Mouse (Mus musculus) kidney, postnatal 0 days (tissue): ENCODE data around the gene Rab13. TPM values are rescaled to one million over a fixed set of nuclear protein-coding genes. Genes with fewer than 3 reads are reported as not detected.

Source experiments
- ATAC-seq: fragments of 200-750 bp; cut with Nextera tagmentation; replicated peaks from 2 replicates; pipeline ENCODE4 v1.8.0; 2017; ENCODE audit warnings: low read depth, moderate number of reproducible peaks, moderate TSS enrichment, moderate library complexity; ENCODE audit not compliant: low FRiP score
- DNase-seq: peaks from one replicate; pipeline ENCODE4 v3.0.0-alpha.2; 2016; ENCODE audit warnings: low spot score
- H3K27ac ChIP-seq: fragments of 300-500 bp; sonication (generic); 2 replicates; pipeline ENCODE4 v1.5.1; 2014; ENCODE audit warnings: mild to moderate bottlenecking
- H3K27me3 ChIP-seq: fragments of 300-500 bp; sonication (generic); 2 replicates; pipeline ENCODE4 v1.6.1; 2014; ENCODE audit warnings: low read length, mixed read lengths; ENCODE audit not compliant: insufficient read depth
- H3K36me3 ChIP-seq: fragments of 300-500 bp; sonication (generic); 2 replicates; pipeline ENCODE4 v1.6.1; 2014; ENCODE audit warnings: low read length, mixed read lengths; ENCODE audit not compliant: insufficient read depth
- H3K4me1 ChIP-seq: fragments of 300-500 bp; sonication (generic); replicated peaks from 2 replicates; pipeline ENCODE4 v1.6.1; 2014; ENCODE audit warnings: antibody characterized with exemption, low read length, mixed read lengths; ENCODE audit not compliant: insufficient read depth
- H3K4me2 ChIP-seq: fragments of 300-500 bp; sonication (generic); 2 replicates; pipeline ENCODE4 v1.6.1; 2014; ENCODE audit warnings: mild to moderate bottlenecking, low read length, moderate library complexity, mixed read lengths
- H3K4me3 ChIP-seq: fragments of 300-500 bp; sonication (generic); replicated peaks from 2 replicates; pipeline ENCODE4 v1.5.1; 2014; ENCODE audit warnings: low read depth, low read length
- H3K9ac ChIP-seq: fragments of 300-500 bp; sonication (generic); 2 replicates; pipeline ENCODE4 v1.6.1; 2014; ENCODE audit warnings: low read depth, low read length
- H3K9me3 ChIP-seq: fragments of 300-500 bp; sonication (generic); replicated peaks from 2 replicates; pipeline ENCODE4 v1.6.1; 2016; ENCODE audit warnings: low read length, inconsistent platforms, mixed read lengths
- CTCF ChIP-seq: IDR thresholded peaks from 2 replicates; pipeline ENCODE4 v1.5.1; 2016; ENCODE audit warnings: antibody characterized with exemption, low read depth, mild to moderate bottlenecking, moderate library complexity
- WGBS: fragments of 180-500 bp; shearing (Covaris S2); extraction: QIAGEN DNeasy Blood & Tissue Kit; methylation state at CpG from one replicate; pipeline ENCODE4 v1.1.7; 2014; 5-methylcytosine and 5-hydroxymethylcytosine counted together
- polyA plus RNA-seq: library from polyadenylated mRNA; unstranded; fragments of >200 nt; fragmentation: Nextera tagmentation; extraction: Ambion mirVana; gene quantifications from 2 replicates; pipeline ENCODE4 v1.2.1, GENCODE M21; 2015

Gene Rab13
- polyA plus RNA-seq, 1 experiment from 2014 or later = 34.0 TPM

- H3K4me3 ChIP-seq = no peak overlapping the region
- DNase-seq (no peak), ATAC-seq (no peak)
- no peak overlapping the region for H3K9ac ChIP-seq
- no peak overlapping the region for H3K27ac ChIP-seq
- H3K27me3 ChIP-seq = no peaks in the 10 kb centered on the region
- WGBS = 72% methylated on average over 4 of the region's 4 CpGs
- H3K9me3 ChIP-seq = no peaks in the 10 kb centered on the region
- TF ChIP-seq CTCF = no peak
- peaks cover 13% of the 10 kb centered on the region; the same call in 1 of the 2 replicates for H3K4me1 ChIP-seq
- H3K4me2 ChIP-seq = no peak overlapping the region
- peaks cover 12% of the 10 kb centered on the region for H3K36me3 ChIP-seq
Observed at GRCm38 (mm10) chr3:90222455-90222854, 9.0 kb downstream of the Rab13 start.

- Histone ChIP-seq H3K9ac (no peak overlapping the region), H3K4me1 (peaks cover 13% of the 10 kb centered on the region; the same call in 1 of the 2 replicates), H3K27me3 (no peaks in the 10 kb centered on the region), H3K4me3 (no peak overlapping the region), H3K27ac (0 out of 2 replicates have a peak overlapping the region, but pooled peaks have one; percentile 2), H3K4me2 (no peak overlapping the region), H3K9me3 (no peaks in the 10 kb centered on the region), H3K36me3 (peaks cover 12% of the 10 kb centered on the region)
- 0 out of 2 replicates have a peak, but pooled peaks have one; percentile 8 for ATAC-seq
- peak; percentile 51 for DNase-seq
- TF ChIP-seq CTCF = no peak
- WGBS = 50% methylated on average over 3 of the region's 3 CpGs
Observed at GRCm38 (mm10) chr3:90222941-90223340, 9.4 kb downstream of the Rab13 start.

GRCm38 (mm10) chr3:90224331-90224730, 10.8 kb downstream of the Rab13 start:
- TF ChIP-seq CTCF = no peak
- Histone ChIP-seq H3K36me3 (peaks cover 12% of the 10 kb centered on the region), H3K9me3 (no peaks in the 10 kb centered on the region), H3K27me3 (no peaks in the 10 kb centered on the region), H3K9ac (no peak overlapping the region), H3K4me1 (peaks cover 13% of the 10 kb centered on the region; the same call in 1 of the 2 replicates), H3K4me3 (no peak overlapping the region), H3K4me2 (no peak overlapping the region), H3K27ac (no peak overlapping the region)
- WGBS = 85% methylated on average over 10 of the region's 10 CpGs
- no peak for ATAC-seq
- no peak for DNase-seq

- Histone ChIP-seq H3K36me3 (peaks cover 5% of the 10 kb centered on the region; the same call in 1 of the 2 replicates), H3K9ac (peak overlapping the region; percentile 75; the same call in 1 of the 2 replicates), H3K27ac (no peak overlapping the region), H3K27me3 (no peaks in the 10 kb centered on the region), H3K4me2 (peak overlapping the region; percentile 68), H3K9me3 (no peaks in the 10 kb centered on the region), H3K4me1 (no peaks in the 10 kb centered on the region), H3K4me3 (peak overlapping the region; percentile 57)
- DNase-seq = no peak
- no peak for ATAC-seq
- TF ChIP-seq CTCF = no peak
- 12% methylated on average over 8 of the region's 8 CpGs for WGBS
Observed at GRCm38 (mm10) chr3:90231075-90231474, 17.6 kb downstream of the Rab13 start.

GRCm38 (mm10) chr3:90231507-90232333, 18.2 kb downstream of the Rab13 start, which contains the start of gene Jtb:
Jtb (plus strand) TSS chr3:90231597.
- Histone ChIP-seq H3K9me3 (no peaks in the 10 kb centered on the region), H3K27me3 (no peaks in the 10 kb centered on the region), H3K4me1 (no peaks in the 10 kb centered on the region), H3K9ac (peak within 1 kb of the TSS; percentile 75), H3K36me3 (peaks cover 7% of the 10 kb centered on the region; the same call in 1 of the 2 replicates), H3K4me2 (peak within 1 kb of the TSS; percentile 68), H3K27ac (peak within 1 kb of the TSS; percentile 94), H3K4me3 (peak within 1 kb of the TSS; percentile 57)
- DNase-seq (peak; percentile 97), ATAC-seq (peak; percentile 97)
- no peak for TF ChIP-seq CTCF
- WGBS = under 1% methylated on average over 61 of the region's 61 CpGs

- TF ChIP-seq CTCF = no peak
- H3K4me3 ChIP-seq = no peak overlapping the region
- DNase-seq (no peak), ATAC-seq (0 out of 2 replicates have a peak, but pooled peaks have one; percentile 51)
- H3K9me3 ChIP-seq = no peaks in the 10 kb centered on the region
- H3K27ac ChIP-seq = no peak overlapping the region
- 96% methylated on average over 2 of the region's 2 CpGs for WGBS
- H3K27me3 ChIP-seq = no peaks in the 10 kb centered on the region
- H3K9ac ChIP-seq = no peak overlapping the region
- no peak overlapping the region for H3K4me2 ChIP-seq
- H3K36me3 ChIP-seq = 0 out of 2 replicates have a peak, but pooled peaks cover 5% of the 10 kb centered on the region
- H3K4me1 ChIP-seq = no peaks in the 10 kb centered on the region
Observed at GRCm38 (mm10) chr3:90241251-90241650, 27.8 kb downstream of the Rab13 start.
